Mouse (Mus musculus) CH12.LX (cell line): ENCODE data around the gene Mtg1.

ENCODE experiments used
- CTCF ChIP-seq, 2 experiments: IDR thresholded peaks in 1 of 2; conservative IDR thresholded peaks in 1 of 2; 2 replicates each; pipeline ENCODE4 v1.5.1; 2011 to 2012; ENCODE audit warnings: low read depth in 2 of 2, low read length in 2 of 2, improper control_type of control experiment in 1 of 2, inconsistent platforms in 1 of 2, mild to moderate bottlenecking in 1 of 2, moderate library complexity in 1 of 2
- POLR2AphosphoS2 ChIP-seq: IDR thresholded peaks from 2 replicates; pipeline ENCODE4 v1.6.1; 2011; ENCODE audit warnings: low read depth, low read length, improper control_type of control experiment
- TCF12 ChIP-seq: IDR thresholded peaks from 2 replicates; pipeline ENCODE4 v1.6.1; 2014; ENCODE audit warnings: low read depth, mild to moderate bottlenecking, inconsistent platforms, low read length, improper control_type of control experiment
- ZC3H11A ChIP-seq: IDR thresholded peaks from 2 replicates; pipeline ENCODE4 v1.6.1; 2012; ENCODE audit warnings: low read depth, mild to moderate bottlenecking, inconsistent platforms, low read length, improper control_type of control experiment
- ZMIZ1 ChIP-seq: IDR thresholded peaks from 2 replicates; pipeline ENCODE4 v1.6.1; 2012; ENCODE audit warnings: low read depth, mild to moderate bottlenecking, inconsistent platforms, low read length, improper control_type of control experiment

DNA sequence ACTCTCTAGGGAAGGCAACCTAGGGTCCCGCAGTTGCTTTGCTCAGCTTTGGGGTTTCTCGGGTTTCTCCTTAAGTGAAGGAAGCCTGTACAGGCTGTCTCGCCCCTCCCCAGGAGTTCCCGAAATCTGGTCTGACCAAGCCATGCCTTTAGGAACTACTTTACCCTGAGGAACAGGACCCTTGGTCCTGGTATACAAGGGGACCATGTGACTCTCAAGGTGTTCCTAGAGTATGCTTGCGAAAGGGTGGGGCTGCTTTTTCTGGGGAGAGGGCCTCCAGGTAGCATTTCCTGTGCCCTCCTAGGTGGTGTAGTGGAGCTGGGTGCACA, 11.4 kb upstream of the Mtg1 start:
- TF ChIP-seq ZC3H11A = no peak
- TF ChIP-seq CTCF (conservative IDR thresholded peaks at IDR 0.05 in 1 of 2, IDR thresholded peaks at IDR 0.05 in 1 of 2; ENCODE audit: low read depth in 2 of 2, low read length in 2 of 2) = no peak
- TF ChIP-seq TCF12 = no peak
- TF ChIP-seq POLR2AphosphoS2 = no peak
- TF ChIP-seq ZMIZ1 = no peak
